Mouse (Mus musculus) ES-E14 (cell line): ENCODE results near the gene Pten.

Experiments used
- CHD2 ChIP-seq: IDR thresholded peaks from 2 replicates; pipeline ENCODE4 v1.6.1; 2014; ENCODE audit warnings: mild to moderate bottlenecking, low read depth, low read length, inconsistent platforms
- ZC3H11A ChIP-seq: IDR thresholded peaks from 2 replicates; pipeline ENCODE4 v1.6.1; 2012; ENCODE audit warnings: low read depth, mild to moderate bottlenecking, inconsistent platforms, low read length, borderline replicate concordance

DNA sequence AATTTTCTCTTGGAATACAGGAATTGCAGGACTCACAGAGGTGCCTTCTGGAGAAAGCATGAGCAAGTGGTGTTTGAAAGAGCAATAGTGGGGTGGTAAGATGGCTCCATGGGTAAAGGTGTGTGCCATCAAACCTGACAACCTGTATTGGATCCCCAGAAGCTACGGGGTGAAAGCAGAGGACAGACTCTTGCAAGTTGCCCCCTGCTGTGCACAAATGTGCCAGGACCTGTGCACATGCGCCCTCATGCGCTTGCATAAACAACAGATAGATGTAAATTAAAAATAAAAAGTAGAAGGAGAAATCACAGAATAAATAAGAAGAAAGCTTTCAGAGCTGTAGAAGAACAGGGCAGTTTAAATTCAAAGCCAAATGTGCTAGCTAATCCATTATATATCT is 3.9 kb upstream of the Pten start:
- TF ChIP-seq ZC3H11A (no peak), CHD2 (no peak)
